Mouse (Mus musculus) intestine, embryonic 14.5 days (tissue): ENCODE measurements around the gene Wdr63. TPM values are rescaled to one million over a fixed set of nuclear protein-coding genes. Genes with fewer than 3 reads are reported as not detected.

ENCODE experiments used
- ATAC-seq: fragments of 200-750 bp; cut with Nextera tagmentation; replicated peaks from 2 replicates; pipeline ENCODE4 v1.8.0; 2017; ENCODE audit warnings: low read depth, moderate number of reproducible peaks, moderate TSS enrichment, moderate library complexity; ENCODE audit not compliant: low FRiP score, low TSS enrichment
- DNase-seq: peaks from one replicate; pipeline ENCODE4 v3.0.0-alpha.2; 2018; ENCODE audit warnings: low spot score
- H3K27ac ChIP-seq: fragments of 300-500 bp; sonication (generic); 2 replicates; pipeline ENCODE4 v1.5.1; 2014; ENCODE audit warnings: low read depth, mild to moderate bottlenecking, control low read depth
- H3K27me3 ChIP-seq: fragments of 300-500 bp; sonication (generic); replicated peaks from 2 replicates; pipeline ENCODE4 v1.6.1; 2014; ENCODE audit warnings: low read length, control low read depth; ENCODE audit not compliant: control insufficient read depth, insufficient read depth
- H3K36me3 ChIP-seq: fragments of 300-500 bp; sonication (generic); 2 replicates; pipeline ENCODE4 v1.6.1; 2014; ENCODE audit warnings: low read length, control low read depth; ENCODE audit not compliant: control insufficient read depth, insufficient read depth
- H3K4me1 ChIP-seq: fragments of 300-500 bp; sonication (generic); replicated peaks from 2 replicates; pipeline ENCODE4 v1.6.1; 2014; ENCODE audit warnings: low read length, control low read depth, mixed read lengths; ENCODE audit not compliant: control insufficient read depth, insufficient read depth
- H3K4me2 ChIP-seq: fragments of 300-500 bp; sonication (generic); 2 replicates; pipeline ENCODE4 v1.6.1; 2014; ENCODE audit warnings: low read length
- H3K4me3 ChIP-seq: fragments of 300-500 bp; sonication (generic); 2 replicates; pipeline ENCODE4 v1.5.1; 2014; ENCODE audit warnings: low read depth, low read length, control low read depth, mixed read lengths
- H3K9ac ChIP-seq: fragments of 300-500 bp; sonication (generic); 2 replicates; pipeline ENCODE4 v1.6.1; 2014; ENCODE audit warnings: mild to moderate bottlenecking, low read length
- H3K9me3 ChIP-seq: fragments of 300-500 bp; sonication (generic); 2 replicates; pipeline ENCODE4 v1.6.1; 2016; ENCODE audit warnings: low read length, control low read depth; ENCODE audit not compliant: control insufficient read depth
- whole genome bisulfite sequencing: fragments of 180-500 bp; shearing (Covaris S2); extraction: QIAGEN DNeasy Blood & Tissue Kit; methylation state at CpG from one replicate; pipeline ENCODE4 v1.1.7; 2014; 5-methylcytosine and 5-hydroxymethylcytosine counted together
- polyA plus RNA-seq: library from polyadenylated mRNA; unstranded; fragments of >200 nt; fragmentation: Nextera tagmentation; extraction: Ambion mirVana; gene quantifications from 2 replicates; pipeline ENCODE4 v1.2.1, GENCODE M21; 2014

Gene Wdr63
- polyA plus RNA-seq, 1 experiment from 2014 or later, result not detected

DNA sequence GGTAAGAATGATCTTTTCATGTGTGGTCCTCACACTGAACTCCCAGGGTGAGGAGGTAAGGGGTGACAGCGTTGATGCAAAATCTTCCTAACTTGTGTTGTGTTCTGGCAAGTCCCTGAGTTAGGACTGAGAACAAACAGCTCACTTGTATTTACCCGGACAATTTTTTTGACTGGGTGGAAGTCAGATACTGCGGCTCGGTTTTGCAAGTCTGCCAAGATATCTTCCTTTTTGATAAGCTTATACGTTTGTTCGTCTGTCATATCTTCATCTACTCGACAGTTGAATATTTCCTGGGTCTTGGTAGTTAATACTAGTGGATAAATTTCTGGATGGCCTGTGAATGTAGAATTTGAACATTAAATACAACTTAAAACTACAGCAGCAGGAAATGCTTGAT, 10.9 kb downstream of the Wdr63 start:
- H3K36me3 ChIP-seq, result no peaks in the 10 kb centered on the region
- 86% methylated on average over 7 of the region's 7 CpGs for WGBS
- no peak for DNase-seq
- H3K27ac ChIP-seq, result no peak overlapping the region
- H3K9ac ChIP-seq, result no peak overlapping the region
- H3K9me3 ChIP-seq, result no peaks in the 10 kb centered on the region
- no peak overlapping the region for H3K4me3 ChIP-seq
- H3K4me1 ChIP-seq, result no peaks in the 10 kb centered on the region
- H3K27me3 ChIP-seq, result no peaks in the 10 kb centered on the region
- no peak for ATAC-seq
- H3K4me2 ChIP-seq, result no peak overlapping the region

GRCm38 (mm10) chr3:146095066-146095465, 12.9 kb downstream of the Wdr63 start:
- no peak overlapping the region for H3K4me3 ChIP-seq
- 89% methylated on average over 10 of the region's 10 CpGs for WGBS
- no peaks in the 10 kb centered on the region for H3K4me1 ChIP-seq

DNA sequence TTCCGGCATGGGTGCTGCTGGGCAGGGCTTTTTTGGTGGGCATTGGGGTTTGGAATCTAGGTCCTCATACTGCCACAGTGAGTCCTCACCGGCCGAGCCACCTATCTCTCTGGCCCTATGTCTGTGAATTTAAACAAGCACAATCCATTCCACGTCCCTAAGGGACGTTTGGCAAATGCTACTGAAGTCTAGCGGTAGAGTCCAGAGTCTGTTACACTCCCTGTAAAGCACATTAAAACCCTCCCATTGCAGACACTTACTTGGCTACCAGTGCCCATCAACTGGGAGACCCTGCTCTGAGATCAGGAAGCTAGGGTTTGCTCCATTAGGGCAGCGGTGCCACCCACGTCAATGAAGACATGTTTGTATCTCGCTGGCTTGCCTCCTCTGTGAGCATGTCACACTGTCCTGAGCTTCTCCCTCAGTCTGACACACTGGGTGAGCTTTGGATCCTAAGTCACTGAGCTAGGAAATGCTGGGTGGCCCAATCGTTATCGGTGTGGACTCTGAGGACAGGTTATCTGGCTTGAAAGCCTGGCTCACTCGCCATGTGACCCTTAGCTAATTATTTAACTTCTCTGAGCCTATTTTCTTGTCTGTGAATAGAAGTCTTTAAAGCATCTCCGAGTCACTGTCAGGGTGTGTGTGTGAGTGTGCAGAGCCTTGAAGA, 16.8 kb downstream of the Wdr63 start:
- DNase-seq (no peak), ATAC-seq (no peak)
- 90% methylated on average over 13 of the region's 13 CpGs for WGBS
- no peak overlapping the region for H3K4me3 ChIP-seq
- H3K9ac ChIP-seq, result no peak overlapping the region
- H3K9me3 ChIP-seq, result no peaks in the 10 kb centered on the region
- H3K36me3 ChIP-seq, result no peaks in the 10 kb centered on the region
- H3K27me3 ChIP-seq, result no peaks in the 10 kb centered on the region
- H3K27ac ChIP-seq, result no peak overlapping the region
- no peaks in the 10 kb centered on the region for H3K4me1 ChIP-seq
- H3K4me2 ChIP-seq, result no peak overlapping the region

More at GRCm38 (mm10) chr3:146095066-146095465, 12.9 kb downstream of the Wdr63 start:
- no peak for DNase-seq
- Histone ChIP-seq H3K36me3 (no peaks in the 10 kb centered on the region), H3K9me3 (no peaks in the 10 kb centered on the region), H3K9ac (no peak overlapping the region), H3K27ac (no peak overlapping the region), H3K27me3 (no peaks in the 10 kb centered on the region), H3K4me2 (no peak overlapping the region)
- ATAC-seq, result no peak

DNA sequence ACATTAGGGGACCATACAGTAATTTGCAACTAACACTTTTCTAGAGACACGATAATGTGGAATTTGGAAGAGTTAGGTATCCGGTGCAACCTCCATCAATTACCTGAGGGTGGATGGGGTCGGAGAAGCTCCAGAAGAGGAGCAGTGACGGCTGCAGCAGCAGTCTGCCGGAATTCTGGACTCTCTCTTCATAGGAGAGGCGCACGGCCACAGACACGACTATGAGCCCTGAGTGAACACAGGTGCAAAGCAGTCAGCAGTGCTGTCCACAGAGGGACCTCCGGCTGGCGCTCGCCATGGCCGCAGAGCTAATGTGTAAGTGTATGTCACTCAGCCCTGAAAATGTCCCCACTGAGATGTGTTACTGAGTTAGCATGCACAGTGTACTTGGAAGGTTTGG, 27.7 kb downstream of the Wdr63 start:
- Histone ChIP-seq H3K4me2 (no peak overlapping the region), H3K27me3 (no peaks in the 10 kb centered on the region), H3K36me3 (no peaks in the 10 kb centered on the region), H3K9me3 (no peaks in the 10 kb centered on the region), H3K9ac (no peak overlapping the region), H3K4me1 (no peaks in the 10 kb centered on the region), H3K27ac (no peak overlapping the region), H3K4me3 (no peak overlapping the region)
- no peak for ATAC-seq
- WGBS, result 87% methylated on average over 12 of the region's 12 CpGs
- DNase-seq, result no peak

DNA sequence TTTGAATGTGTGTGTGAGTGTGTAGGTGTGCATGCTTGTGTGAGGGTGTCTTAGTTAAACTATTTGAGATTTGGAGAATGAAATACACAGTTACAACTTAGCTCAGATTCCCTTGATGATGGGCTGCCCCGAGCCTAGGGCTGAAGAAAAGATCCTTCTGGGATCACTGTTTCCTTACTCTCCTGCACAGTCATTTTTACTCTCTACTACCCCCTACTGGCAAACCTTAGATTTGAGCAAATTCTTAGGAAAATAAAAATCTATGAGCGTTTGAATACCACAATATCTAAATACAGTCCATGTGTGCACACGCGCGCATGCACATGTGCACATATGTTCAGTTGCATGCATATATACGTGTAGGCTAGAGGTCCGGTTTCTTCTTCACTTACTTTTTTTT, 35.1 kb downstream of the Wdr63 start:
- Histone ChIP-seq H3K4me2 (no peak overlapping the region), H3K27ac (no peak overlapping the region), H3K4me3 (no peak overlapping the region), H3K27me3 (no peaks in the 10 kb centered on the region), H3K9ac (no peak overlapping the region), H3K9me3 (no peaks in the 10 kb centered on the region), H3K36me3 (no peaks in the 10 kb centered on the region), H3K4me1 (no peaks in the 10 kb centered on the region)
- no peak for ATAC-seq
- no peak for DNase-seq
- 74% methylated on average over 7 of the region's 7 CpGs for WGBS

- Histone ChIP-seq H3K4me2 (no peak overlapping the region), H3K9ac (no peak overlapping the region), H3K36me3 (no peaks in the 10 kb centered on the region), H3K4me1 (no peaks in the 10 kb centered on the region), H3K27me3 (no peaks in the 10 kb centered on the region), H3K4me3 (no peak overlapping the region), H3K9me3 (no peaks in the 10 kb centered on the region), H3K27ac (no peak overlapping the region)
- WGBS, result 80% methylated on average over 4 of the region's 4 CpGs
- DNase-seq (no peak), ATAC-seq (no peak)
Observed at GRCm38 (mm10) chr3:146069276-146069675, 38.7 kb downstream of the Wdr63 start.

DNA sequence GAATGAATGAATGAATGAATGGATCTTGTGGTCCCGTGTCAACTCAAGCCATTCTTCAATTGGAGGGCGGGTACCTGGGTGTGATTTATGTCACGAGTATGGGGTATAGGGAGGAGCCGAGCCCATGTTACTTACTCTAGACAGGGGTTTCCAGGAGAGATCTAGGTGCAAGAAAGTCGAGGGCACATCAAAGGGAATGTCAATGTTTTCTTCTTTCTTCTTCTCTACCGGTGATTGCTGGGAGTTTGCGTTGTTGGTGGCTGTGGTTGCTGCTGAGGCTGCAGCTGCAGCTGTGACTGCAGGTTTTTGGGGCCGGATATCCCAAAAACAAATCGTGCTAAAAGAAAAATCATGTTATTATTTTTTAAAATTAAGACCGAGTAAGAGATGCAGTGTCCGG, 44.8 kb downstream of the Wdr63 start:
- no peak for DNase-seq
- Histone ChIP-seq H3K4me2 (no peak overlapping the region), H3K4me3 (no peak overlapping the region), H3K9ac (no peak overlapping the region), H3K4me1 (no peaks in the 10 kb centered on the region), H3K27ac (no peak overlapping the region), H3K9me3 (no peaks in the 10 kb centered on the region), H3K36me3 (no peaks in the 10 kb centered on the region), H3K27me3 (no peaks in the 10 kb centered on the region)
- 83% methylated on average over 11 of the region's 11 CpGs for WGBS
- ATAC-seq, result no peak

GRCm38 (mm10) chr3:146059356-146059926, 48.5 kb downstream of the Wdr63 start:
- no peak overlapping the region for H3K4me2 ChIP-seq
- H3K27me3 ChIP-seq, result no peaks in the 10 kb centered on the region
- no peaks in the 10 kb centered on the region for H3K36me3 ChIP-seq
- WGBS, result 72% methylated on average over 15 of the region's 15 CpGs
- no peak overlapping the region for H3K9ac ChIP-seq
- no peak for DNase-seq
- H3K9me3 ChIP-seq, result no peaks in the 10 kb centered on the region
- no peak overlapping the region for H3K4me3 ChIP-seq
- no peaks in the 10 kb centered on the region for H3K4me1 ChIP-seq
- no peak for ATAC-seq
- H3K27ac ChIP-seq, result no peak overlapping the region

GRCm38 (mm10) chr3:146058263-146058662, 49.7 kb downstream of the Wdr63 start:
- Histone ChIP-seq H3K36me3 (no peaks in the 10 kb centered on the region), H3K9me3 (no peaks in the 10 kb centered on the region), H3K4me3 (no peak overlapping the region), H3K27me3 (no peaks in the 10 kb centered on the region), H3K9ac (no peak overlapping the region), H3K27ac (no peak overlapping the region), H3K4me2 (no peak overlapping the region), H3K4me1 (no peaks in the 10 kb centered on the region)
- ATAC-seq (0 out of 2 replicates have a peak, but pooled peaks have one; percentile 23), DNase-seq (peak; percentile 79)
- 15% methylated on average over 4 of the region's 4 CpGs for WGBS
